Mouse (Mus musculus) lung, adult 2 months (tissue): ENCODE data around the gene Sntb2.

Source experiments
- CTCF ChIP-seq: fragments of 200-500 bp; IDR thresholded peaks from 2 replicates; pipeline ENCODE4 v1.5.1; 2011; ENCODE audit warnings: mild to moderate bottlenecking, low read length, control low read depth; ENCODE audit not compliant: insufficient read depth
- POLR2A ChIP-seq: fragments of 200-500 bp; IDR thresholded peaks from 2 replicates; pipeline ENCODE4 v1.6.1; 2011; ENCODE audit warnings: low read depth, mild to moderate bottlenecking, control low read depth, low read length, borderline replicate concordance; ENCODE audit errors: extremely low read depth

DNA sequence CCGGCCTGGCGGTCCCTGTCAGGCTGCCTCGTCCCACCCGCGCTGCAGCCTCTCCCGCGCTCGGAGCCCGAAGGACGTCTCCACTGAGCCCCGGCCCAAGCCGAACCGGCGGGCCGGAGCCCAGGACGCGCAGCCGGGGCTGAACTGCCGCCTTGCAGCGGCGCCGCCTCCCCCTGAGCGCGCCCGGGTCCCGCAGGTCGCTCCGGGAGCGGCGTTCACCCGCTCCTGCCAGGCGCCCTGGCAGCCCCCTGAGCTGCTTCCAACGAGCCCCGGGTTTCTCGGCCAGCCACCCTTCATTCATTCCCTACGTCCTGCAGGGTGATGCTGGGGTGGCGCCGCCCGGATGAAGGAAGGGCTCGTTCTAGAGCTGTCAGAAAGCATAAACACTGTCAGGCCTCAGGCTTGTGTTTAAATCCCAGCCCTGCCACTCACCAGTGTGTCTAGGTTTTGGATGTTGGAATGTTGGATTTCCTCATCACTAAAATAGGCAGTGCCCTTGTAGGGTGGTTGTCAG lies 96.1 kb downstream of the Sntb2 start:
- TF ChIP-seq CTCF, result no peak
- no peak for TF ChIP-seq POLR2A
